Mouse (Mus musculus) layer of hippocampus, postnatal 10 days (tissue): ENCODE results near the gene Cmc2. TPM values are rescaled to one million over a fixed set of nuclear protein-coding genes. Genes with fewer than 3 reads are reported as not detected.

Experiments
- DNase-seq, 2 experiments: peaks; one replicate each; pipeline ENCODE4 v3.0.0; 2021; ENCODE audit warnings: low spot score in 2 of 2
- total RNA-seq, 2 experiments: library from RNA; stranded (reverse); gene quantifications; 2 replicates each; pipeline ENCODE4 v1.2.3; 2021

Cmc2 gene
- total RNA-seq, 2 experiments from 2014 or later = 11.8 to 12.5 TPM

DNA sequence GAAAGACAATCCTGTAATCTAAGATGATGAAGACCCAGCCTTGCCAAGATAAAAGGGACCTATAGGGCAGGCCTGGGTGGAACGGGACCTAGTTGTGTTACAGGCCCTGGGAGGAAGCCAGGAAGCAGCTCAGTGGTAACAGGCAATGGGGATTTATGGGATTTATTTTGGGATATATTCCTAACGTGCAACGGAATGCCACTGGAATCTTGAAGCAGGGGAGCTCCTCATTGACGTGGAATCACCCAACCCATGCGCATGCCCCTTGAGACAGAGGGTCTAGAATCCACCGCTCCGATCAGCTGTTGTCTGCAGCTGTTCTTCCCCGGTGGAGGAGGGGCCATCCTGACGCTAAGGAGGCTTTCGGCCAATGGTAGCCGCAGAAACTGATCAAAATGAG is 69.2 kb downstream of the Cmc2 start:
- DNase-seq = no peak

- no peak for DNase-seq
Measured at GRCm38 (mm10) chr8:116848042-116848441, 73.2 kb downstream of the Cmc2 start.

DNA sequence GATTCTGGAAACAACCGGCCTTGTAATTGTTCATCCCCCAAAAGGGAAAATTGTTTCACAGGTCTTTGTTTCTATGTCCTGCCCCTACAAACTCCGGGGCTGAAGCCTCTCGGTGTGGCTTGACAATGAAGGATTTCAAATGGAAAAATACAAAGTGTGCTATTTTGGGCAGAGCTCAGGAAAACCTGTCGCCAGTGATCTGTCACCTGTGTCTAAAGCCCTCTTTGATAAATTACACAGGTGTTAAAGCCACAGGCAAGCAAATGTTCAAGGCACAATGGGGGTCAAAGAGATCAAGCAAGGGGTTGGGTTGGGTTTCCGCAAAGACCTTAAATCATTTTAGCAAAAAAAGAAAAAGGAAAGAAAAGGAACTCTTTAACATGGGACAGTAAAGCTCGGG is 78.6 kb downstream of the Cmc2 start:
- DNase-seq = no peak

Other genes with a start within 250 kb of the Cmc2 start
- 10 to 100 TPM; 11.9 to 12.7 TPM for gene Cdyl2, start 188.5 kb downstream of the Cmc2 start, total RNA-seq
- 1 to 10 TPM; 2.3 to 2.6 TPM for gene Cenpn, start 275 bp upstream of the Cmc2 start, total RNA-seq
- 10 to 100 TPM; 31.3 to 32.6 TPM for gene Atmin, start 21.9 kb upstream of the Cmc2 start, total RNA-seq
- gene 1700030J22Rik, start 57.5 kb upstream of the Cmc2 start, total RNA-seq = 10 to 100 TPM; 10.2 TPM
- 10 to 100 TPM; 55.4 to 56.1 TPM for gene Gcsh, start 72.1 kb upstream of the Cmc2 start, total RNA-seq
- under 1 TPM; 0.05 to 0.07 TPM for gene Pkd1l2, start 161.0 kb upstream of the Cmc2 start, total RNA-seq
- under 1 TPM in 1 of 2 experiments, not detected in 1; 0.21 TPM for gene Bco1, start 174.4 kb upstream of the Cmc2 start, total RNA-seq
- 10 to 100 TPM; 22.6 to 24.7 TPM for gene Gan, start 236.7 kb upstream of the Cmc2 start, total RNA-seq